Mouse (Mus musculus) E14TG2a.4 (cell line): ENCODE data around the gene Tnfrsf14.

Experiments
- CTCF ChIP-seq: conservative IDR thresholded peaks from 2 replicates; pipeline ENCODE4 v1.5.1; 2014; ENCODE audit warnings: low read length
- POU5F1 ChIP-seq: IDR thresholded peaks from 2 replicates; pipeline ENCODE4 v1.6.1; 2014; ENCODE audit warnings: low read length, borderline replicate concordance

- TF ChIP-seq CTCF, result no peak
- TF ChIP-seq POU5F1, result no peak
Observed at GRCm38 (mm10) chr4:154958621-154959020, 30.3 kb upstream of the Tnfrsf14 start.
